Mouse (Mus musculus) cerebellum, postnatal 10 days (tissue): ENCODE results near the gene Tmem176a.

ENCODE experiments used
- DNase-seq, 2 experiments: peaks; one replicate each; pipeline ENCODE4 v3.0.0; 2021; ENCODE audit warnings: mixed read lengths in 2 of 2

The Tmem176a gene

GRCm38 (mm10) chr6:48894938-48895818, 54.5 kb downstream of the Tmem176a start:
- DNase-seq, result no peak

- DNase-seq, result no peak
Observed at GRCm38 (mm10) chr6:48895941-48896340, 55.2 kb downstream of the Tmem176a start.
